Mouse (Mus musculus) v-Abl transformed pro-B cells (cell line): Measurements from ENCODE around the gene Tagln2.

Experiments used
- in situ Hi-C, 2 experiments: fragments of 400-800 bp; cut with MboI; formaldehyde crosslinking; loops; one replicate each; pipeline ENCODE4 v1.15.1; 2025; ENCODE audit not compliant: unreplicated experiment in 2 of 2

Gene Tagln2

DNA sequence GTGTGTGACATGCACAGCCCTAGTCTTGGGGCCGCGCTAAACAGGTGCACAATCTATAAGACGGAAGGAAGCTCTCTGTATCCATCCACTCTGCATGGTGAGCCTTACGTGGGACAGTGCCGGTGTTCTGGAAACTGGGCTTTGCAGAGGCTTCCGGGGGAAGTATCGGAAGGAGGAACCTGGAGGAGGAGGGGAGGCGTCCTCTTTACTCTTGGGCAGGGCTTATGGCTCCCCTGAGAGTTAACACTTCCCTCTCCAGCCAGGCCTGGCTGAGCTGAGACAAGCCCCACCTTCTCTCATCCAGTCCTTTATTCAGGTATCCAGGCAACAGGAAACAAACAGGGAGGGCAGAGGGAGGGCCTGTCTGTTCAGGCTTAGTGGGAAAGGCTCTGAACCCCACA is 50.7 kb downstream of the Tagln2 start:
- in situ Hi-C loops = no loop called here

DNA sequence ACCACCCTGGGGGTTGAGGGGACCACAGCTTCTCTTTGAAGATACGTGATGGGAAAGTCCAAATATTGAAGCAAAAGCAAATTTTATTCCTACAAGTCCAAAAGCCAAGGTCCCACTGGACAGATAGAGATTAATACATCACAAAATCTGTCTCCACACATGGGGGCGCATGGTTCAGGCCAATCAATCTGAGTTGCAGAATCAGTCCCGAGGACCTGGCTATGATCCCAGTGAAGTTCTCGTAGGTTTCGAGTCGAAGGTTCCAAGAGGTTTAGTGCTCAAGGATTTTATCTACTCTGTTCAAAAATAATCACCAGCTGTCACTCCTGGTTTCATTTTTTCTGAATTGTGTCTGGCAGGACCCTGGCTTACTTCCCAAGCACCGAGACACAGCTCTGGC is 51.2 kb downstream of the Tagln2 start:
- in situ Hi-C loops = no loop called here

DNA sequence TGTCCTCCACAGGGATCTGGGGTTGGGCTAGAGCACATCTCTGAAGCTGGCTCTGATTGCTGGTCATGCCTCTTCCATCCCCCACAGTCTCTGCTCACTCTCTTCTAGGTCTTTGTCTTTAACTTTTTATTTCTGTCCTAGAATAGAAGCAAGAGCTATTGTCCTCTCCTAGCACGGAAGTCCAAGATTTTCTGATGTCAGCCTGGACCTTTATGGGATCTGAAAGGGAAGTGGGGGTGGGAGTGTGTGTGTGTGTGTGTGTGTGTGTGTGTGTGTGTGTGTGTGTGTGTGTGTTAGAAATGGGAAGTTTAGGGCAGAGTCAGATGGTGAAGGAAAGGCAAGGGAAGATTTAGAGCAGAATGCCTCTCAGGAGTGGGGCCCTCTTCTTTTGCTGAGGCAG is 52.8 kb downstream of the Tagln2 start:
- in situ Hi-C loops = no loop called here

DNA sequence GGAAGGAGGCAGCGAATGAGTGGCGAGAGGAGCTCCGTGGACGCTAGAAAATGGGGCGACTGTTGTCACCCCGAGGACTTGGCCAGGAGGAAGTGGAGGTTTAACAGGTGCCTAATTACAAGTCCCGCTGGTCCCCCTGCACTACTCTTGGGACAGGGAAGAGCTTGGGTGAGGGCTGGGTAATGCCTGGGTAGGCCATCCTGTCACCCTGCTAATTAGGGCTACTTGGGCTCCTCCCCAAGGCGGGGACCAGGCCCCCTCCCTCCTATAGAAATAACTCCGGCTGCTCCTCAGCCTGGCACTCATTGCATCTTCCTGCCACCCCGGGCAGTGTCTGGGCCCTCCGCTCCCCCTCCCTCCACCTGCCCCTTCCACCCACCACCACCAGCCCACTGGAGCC is 55.8 kb downstream of the Tagln2 start, which contains the start of gene Vsig8:
TSS of gene Vsig8 (plus strand) at position 301 of the 400 bp plus-strand sequence.
- in situ Hi-C loops = no loop called here
